Mouse (Mus musculus) midbrain, embryonic 10.5 days (tissue): ENCODE data around the gene Gm37240. TPM values are rescaled to one million over a fixed set of nuclear protein-coding genes. Genes with fewer than 3 reads are reported as not detected.
A peak's percentile ranks its signal among the peaks of the same experiment; 100 is the strongest.

Experiments used
- DNase-seq: peaks from one replicate; pipeline ENCODE4 v3.0.0-alpha.2; 2017; ENCODE audit warnings: low spot score
- H3K27ac ChIP-seq: fragments of 300-500 bp; sonication (generic); replicated peaks from 2 replicates; pipeline ENCODE4 v1.5.1; 2016; ENCODE audit warnings: mild to moderate bottlenecking
- H3K27me3 ChIP-seq: fragments of 300-500 bp; sonication (generic); 2 replicates; pipeline ENCODE4 v1.6.1; 2016; ENCODE audit warnings: low read depth, mild to moderate bottlenecking; ENCODE audit not compliant: poor library complexity, severe bottlenecking
- H3K36me3 ChIP-seq: fragments of 300-500 bp; sonication (generic); 2 replicates; pipeline ENCODE4 v1.6.1; 2016; ENCODE audit warnings: mild to moderate bottlenecking, moderate library complexity
- H3K4me1 ChIP-seq: fragments of 300-500 bp; sonication (generic); 2 replicates; pipeline ENCODE4 v1.6.1; 2016
- H3K4me3 ChIP-seq: fragments of 300-500 bp; sonication (generic); 2 replicates; pipeline ENCODE4 v1.5.1; 2016; ENCODE audit warnings: mild to moderate bottlenecking, moderate library complexity
- H3K9me3 ChIP-seq: fragments of 300-500 bp; sonication (generic); replicated peaks from 2 replicates; pipeline ENCODE4 v1.6.1; 2016; ENCODE audit warnings: mild to moderate bottlenecking
- WGBS: fragments of 180-500 bp; shearing (Covaris S2); methylation state at CpG from one replicate; pipeline ENCODE4 v1.1.7; 2016; 5-methylcytosine and 5-hydroxymethylcytosine counted together
- polyA plus RNA-seq: library from polyadenylated mRNA; unstranded; fragments of >200 nt; fragmentation: Nextera tagmentation; extraction: Ambion mirVana; gene quantifications from 2 replicates; pipeline ENCODE4 v1.2.1, GENCODE M21; 2016

Gm37240 gene
- polyA plus RNA-seq, 1 experiment from 2014 or later, result 0.44 TPM

GRCm38 (mm10) chr3:85681136-85681535 is 206.2 kb downstream of the Gm37240 start:
- Histone ChIP-seq H3K36me3 (no peaks in the 10 kb centered on the region), H3K27ac (peak overlapping the region; percentile 73), H3K27me3 (no peaks in the 10 kb centered on the region), H3K4me3 (no peak overlapping the region), H3K4me1 (peaks cover 21% of the 10 kb centered on the region), H3K9me3 (no peaks in the 10 kb centered on the region)
- WGBS, result 52% methylated on average over 7 of the region's 7 CpGs
- DNase-seq, result no peak

GRCm38 (mm10) chr3:85679960-85680359 is 207.4 kb downstream of the Gm37240 start:
- Histone ChIP-seq H3K4me3 (no peak overlapping the region), H3K36me3 (no peaks in the 10 kb centered on the region), H3K9me3 (no peaks in the 10 kb centered on the region), H3K27me3 (no peaks in the 10 kb centered on the region), H3K27ac (no peak overlapping the region), H3K4me1 (peaks cover 21% of the 10 kb centered on the region)
- DNase-seq, result no peak
- WGBS, result 90% methylated on average over 5 of the region's 5 CpGs

DNA sequence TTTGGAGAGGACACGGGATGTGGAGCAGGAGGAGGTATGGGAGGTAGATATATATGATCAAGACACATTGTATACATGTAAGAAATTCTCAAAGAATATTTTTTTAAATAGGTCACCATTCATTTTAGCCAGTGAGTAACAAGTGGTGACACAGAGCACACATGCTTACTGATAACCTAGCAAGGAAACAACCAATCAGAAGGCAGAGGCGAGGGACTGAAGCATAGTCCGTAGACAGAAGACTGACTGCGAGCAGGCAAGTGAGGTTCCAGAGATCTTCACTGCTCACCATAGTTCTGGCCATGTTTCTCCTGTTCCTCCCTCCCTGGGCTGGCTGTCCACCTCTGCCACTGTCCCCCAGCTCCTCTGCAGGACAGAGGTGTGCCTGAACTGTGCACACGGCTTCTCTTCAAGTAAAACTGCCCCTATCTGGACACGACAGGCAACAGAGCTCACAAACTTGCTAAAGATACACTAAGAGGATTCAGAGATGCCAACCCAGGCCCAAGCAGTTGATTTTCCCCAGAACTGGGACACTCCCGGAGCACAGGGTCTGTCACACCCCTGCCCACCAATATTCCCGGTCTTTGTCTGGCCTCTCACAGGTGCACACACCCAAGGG is 207.9 kb downstream of the Gm37240 start:
- DNase-seq, result no peak
- Histone ChIP-seq H3K4me1 (peaks cover 21% of the 10 kb centered on the region), H3K4me3 (no peak overlapping the region), H3K36me3 (no peaks in the 10 kb centered on the region), H3K27me3 (no peaks in the 10 kb centered on the region), H3K27ac (no peak overlapping the region), H3K9me3 (no peaks in the 10 kb centered on the region)
- 91% methylated on average over 8 of the region's 8 CpGs for WGBS

DNA sequence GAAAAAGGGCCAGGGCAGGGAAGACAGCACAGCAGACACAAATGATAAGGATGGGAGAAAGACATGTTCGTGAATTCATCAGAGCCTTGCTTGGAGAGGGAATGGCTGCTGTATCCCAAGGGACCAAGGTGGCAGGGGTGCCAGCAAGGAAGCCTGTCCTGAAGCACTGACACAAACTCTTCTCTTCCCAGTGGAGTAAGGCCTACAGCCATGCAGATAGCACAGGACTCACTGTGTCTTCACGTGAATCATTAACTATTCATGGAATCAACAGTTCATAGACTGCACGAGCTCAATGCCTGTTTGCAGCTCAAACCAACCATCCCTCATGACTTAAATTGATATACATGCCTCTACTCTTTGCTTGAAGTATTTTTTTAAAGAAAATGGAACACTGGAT is 209.4 kb downstream of the Gm37240 start:
- H3K27me3 ChIP-seq, result no peaks in the 10 kb centered on the region

GRCm38 (mm10) chr3:85677133-85677532 is 210.2 kb downstream of the Gm37240 start:
- Histone ChIP-seq H3K27me3 (no peaks in the 10 kb centered on the region), H3K27ac (no peak overlapping the region), H3K4me1 (peaks cover 21% of the 10 kb centered on the region), H3K9me3 (no peaks in the 10 kb centered on the region), H3K4me3 (no peak overlapping the region), H3K36me3 (no peaks in the 10 kb centered on the region)
- WGBS, result 85% methylated on average over 8 of the region's 8 CpGs
- DNase-seq, result no peak

More for the DNA sequence above, 209.4 kb downstream of the Gm37240 start:
- no peaks in the 10 kb centered on the region for H3K36me3 ChIP-seq
- H3K27ac ChIP-seq, result no peak overlapping the region
- no peak for DNase-seq
- no peak overlapping the region for H3K4me3 ChIP-seq
- peaks cover 21% of the 10 kb centered on the region for H3K4me1 ChIP-seq
- H3K9me3 ChIP-seq, result no peaks in the 10 kb centered on the region
- WGBS, result 81% methylated on average over 3 of the region's 3 CpGs

DNA sequence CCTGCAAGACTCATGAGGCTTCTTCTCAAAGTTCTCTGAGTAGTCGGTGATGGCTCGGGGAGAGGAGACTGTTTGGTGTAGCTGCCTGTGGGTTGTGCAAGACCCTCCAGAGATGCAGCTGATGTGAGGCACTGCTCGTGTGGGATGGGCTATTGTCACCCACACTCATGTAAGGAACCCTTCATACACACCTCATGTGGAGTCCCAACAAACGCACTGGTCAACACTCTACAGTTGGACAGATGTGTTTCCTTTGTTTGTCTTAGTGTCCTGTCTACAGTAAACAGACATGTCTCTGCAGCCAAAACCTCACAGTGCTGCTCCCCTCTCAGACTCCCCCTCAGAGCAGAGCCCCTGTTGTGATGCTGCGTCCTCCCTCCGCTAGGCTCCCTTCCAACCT is 217.5 kb downstream of the Gm37240 start:
- Histone ChIP-seq H3K36me3 (no peaks in the 10 kb centered on the region), H3K4me3 (no peak overlapping the region), H3K27me3 (no peaks in the 10 kb centered on the region), H3K4me1 (no peaks in the 10 kb centered on the region), H3K9me3 (no peaks in the 10 kb centered on the region), H3K27ac (no peak overlapping the region)
- 85% methylated on average over 6 of the region's 6 CpGs for WGBS
- no peak for DNase-seq

DNA sequence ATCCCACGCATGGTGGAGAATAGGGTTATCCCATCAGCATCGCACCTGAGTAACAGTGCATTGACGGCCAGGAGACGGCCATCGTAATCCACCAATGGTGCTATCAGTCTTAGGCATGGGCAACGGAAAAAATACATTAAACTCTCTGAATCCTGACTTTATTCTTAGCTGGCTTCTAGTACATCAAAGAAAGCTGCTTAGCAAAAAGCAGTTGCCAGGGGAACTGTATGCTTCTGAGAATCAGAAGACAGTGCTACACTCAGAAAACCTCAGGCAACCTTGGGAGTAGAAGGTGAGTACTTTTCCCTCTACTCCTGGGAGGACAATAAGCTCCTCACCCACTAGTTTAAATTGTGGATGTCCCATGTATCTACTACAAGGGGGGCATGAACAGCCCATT is 219.6 kb downstream of the Gm37240 start:
- no peaks in the 10 kb centered on the region for H3K36me3 ChIP-seq
- H3K27me3 ChIP-seq, result no peaks in the 10 kb centered on the region
- H3K4me1 ChIP-seq, result no peaks in the 10 kb centered on the region
- no peak overlapping the region for H3K27ac ChIP-seq
- DNase-seq, result no peak
- WGBS, result 90% methylated on average over 6 of the region's 6 CpGs
- H3K4me3 ChIP-seq, result no peak overlapping the region
- no peaks in the 10 kb centered on the region for H3K9me3 ChIP-seq

DNA sequence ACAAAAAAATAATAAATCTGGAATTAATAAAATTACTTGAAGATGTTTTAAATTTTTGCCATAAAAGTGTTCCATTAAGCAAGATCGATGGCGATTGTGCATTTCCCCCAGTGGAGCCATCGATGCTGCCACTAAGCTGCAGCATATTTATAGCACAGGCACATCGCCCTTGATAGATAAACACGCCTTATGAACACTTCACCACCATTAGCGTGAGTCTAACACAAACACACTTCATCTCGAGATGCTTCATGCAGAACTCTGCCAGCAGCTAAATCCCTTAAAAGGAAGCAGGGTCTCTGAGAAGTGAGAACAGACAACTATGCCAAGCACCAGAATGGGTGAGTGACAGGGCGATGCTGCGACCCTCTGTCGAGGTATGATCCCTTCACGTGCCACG is 220.6 kb downstream of the Gm37240 start:
- WGBS, result 88% methylated on average over 12 of the region's 12 CpGs
- DNase-seq, result no peak
- no peak overlapping the region for H3K27ac ChIP-seq
- H3K9me3 ChIP-seq, result no peaks in the 10 kb centered on the region
- H3K36me3 ChIP-seq, result no peaks in the 10 kb centered on the region
- H3K27me3 ChIP-seq, result no peaks in the 10 kb centered on the region
- no peaks in the 10 kb centered on the region for H3K4me1 ChIP-seq
- H3K4me3 ChIP-seq, result no peak overlapping the region

DNA sequence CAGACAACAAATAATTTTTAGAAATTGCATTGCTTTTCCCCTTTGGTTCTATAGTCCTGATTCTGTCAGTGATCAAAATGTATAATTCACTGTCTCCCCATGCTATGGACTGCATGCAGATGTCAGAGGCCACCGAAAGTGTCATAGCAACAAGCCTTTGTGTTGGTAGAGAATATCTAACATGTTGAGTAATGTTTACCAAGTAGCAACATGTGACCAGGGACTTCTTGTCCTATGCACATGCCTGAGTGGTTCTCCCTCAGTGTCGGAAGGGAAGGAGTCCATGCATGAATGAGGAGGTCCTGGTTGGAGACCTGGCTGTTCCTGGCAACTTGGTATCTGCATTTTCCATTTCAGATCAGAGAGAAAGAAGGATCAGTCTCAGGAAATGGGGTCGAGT is 221.2 kb downstream of the Gm37240 start:
- no peaks in the 10 kb centered on the region for H3K9me3 ChIP-seq
- H3K4me3 ChIP-seq, result no peak overlapping the region
- DNase-seq, result no peak
- no peak overlapping the region for H3K27ac ChIP-seq
- H3K36me3 ChIP-seq, result no peaks in the 10 kb centered on the region
- no peaks in the 10 kb centered on the region for H3K4me1 ChIP-seq
- H3K27me3 ChIP-seq, result no peaks in the 10 kb centered on the region
- 75% methylated on average over 3 of the region's 3 CpGs for WGBS

DNA sequence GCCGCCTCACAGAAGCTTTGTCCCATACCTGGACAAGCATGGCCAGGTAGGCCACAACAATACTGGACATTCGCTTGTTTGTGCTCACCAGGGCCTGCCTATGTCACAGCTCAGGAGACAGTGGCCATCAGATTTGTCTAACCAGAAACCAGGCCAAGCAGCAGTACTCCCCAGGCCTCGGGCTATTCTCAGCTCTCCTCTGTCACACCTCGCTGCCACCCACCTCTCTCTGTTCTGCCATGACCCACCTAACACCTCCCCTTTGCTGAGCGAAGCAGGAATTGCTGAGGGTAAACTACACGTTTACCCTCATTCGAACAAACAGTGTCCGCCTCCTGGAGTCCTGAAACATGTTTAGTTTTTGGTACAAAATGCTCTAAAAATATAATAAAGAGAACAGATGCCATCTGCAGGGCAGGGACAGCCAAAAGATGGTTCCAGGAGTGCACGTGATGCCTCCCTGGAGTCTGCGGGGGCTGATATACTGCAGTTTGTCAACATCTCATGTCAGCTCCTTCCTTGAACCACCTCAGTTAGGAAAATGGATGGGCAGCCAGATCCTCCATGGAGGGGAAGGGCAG is 222.6 kb downstream of the Gm37240 start:
- DNase-seq, result no peak

GRCm38 (mm10) chr3:85663826-85664225 is 223.5 kb downstream of the Gm37240 start:
- 71% methylated on average over 5 of the region's 5 CpGs for WGBS
- no peak overlapping the region for H3K4me3 ChIP-seq
- H3K36me3 ChIP-seq, result no peaks in the 10 kb centered on the region
- no peak for DNase-seq
- no peak overlapping the region; the same call in 1 of the 2 replicates for H3K27ac ChIP-seq
- no peaks in the 10 kb centered on the region for H3K27me3 ChIP-seq
- no peaks in the 10 kb centered on the region for H3K9me3 ChIP-seq
- H3K4me1 ChIP-seq, result no peaks in the 10 kb centered on the region

More for the DNA sequence above, 222.6 kb downstream of the Gm37240 start:
- no peak overlapping the region for H3K27ac ChIP-seq
- H3K4me1 ChIP-seq, result no peaks in the 10 kb centered on the region
- no peak overlapping the region for H3K4me3 ChIP-seq
- no peaks in the 10 kb centered on the region for H3K36me3 ChIP-seq
- no peaks in the 10 kb centered on the region for H3K9me3 ChIP-seq
- WGBS, result 92% methylated on average over 10 of the region's 10 CpGs
- H3K27me3 ChIP-seq, result no peaks in the 10 kb centered on the region

GRCm38 (mm10) chr3:85661926-85662813 is 225.1 kb downstream of the Gm37240 start:
- H3K9me3 ChIP-seq, result no peaks in the 10 kb centered on the region
- no peaks in the 10 kb centered on the region for H3K36me3 ChIP-seq
- no peaks in the 10 kb centered on the region for H3K27me3 ChIP-seq
- H3K27ac ChIP-seq, result no peak overlapping the region
- no peaks in the 10 kb centered on the region for H3K4me1 ChIP-seq
- no peak for DNase-seq
- WGBS, result 86% methylated on average over 10 of the region's 10 CpGs
- H3K4me3 ChIP-seq, result no peak overlapping the region

DNA sequence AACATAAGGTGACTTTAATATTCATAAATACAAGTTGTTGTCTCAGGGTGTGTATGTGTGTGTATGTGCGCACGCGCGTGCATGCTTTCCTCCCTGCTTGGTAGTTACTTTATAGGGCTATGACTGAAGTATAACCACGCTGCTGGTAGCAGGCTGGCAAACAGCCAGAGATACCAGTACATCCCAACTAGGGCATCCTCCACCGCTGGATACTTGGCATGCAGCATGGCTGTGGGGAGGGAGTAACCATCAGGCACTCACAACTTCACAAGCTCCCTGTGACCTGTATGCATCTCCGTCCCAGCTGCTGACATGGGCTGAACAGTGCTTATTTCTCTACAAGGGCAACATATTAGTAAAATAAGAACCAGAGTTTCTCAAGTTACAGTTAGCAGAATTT is 227.6 kb downstream of the Gm37240 start:
- H3K36me3 ChIP-seq, result 0 out of 2 replicates have a peak, but pooled peaks cover 4% of the 10 kb centered on the region
- WGBS, result 96% methylated on average over 7 of the region's 7 CpGs
- no peak overlapping the region for H3K4me3 ChIP-seq
- no peak for DNase-seq
- H3K9me3 ChIP-seq, result no peaks in the 10 kb centered on the region
- no peak overlapping the region for H3K27ac ChIP-seq
- H3K27me3 ChIP-seq, result no peaks in the 10 kb centered on the region
- no peaks in the 10 kb centered on the region for H3K4me1 ChIP-seq
